Mouse (Mus musculus) erythroblast, embryonic 14.5 days (primary cell): Measurements from ENCODE around the gene Pnpla6. TPM values are rescaled to one million over a fixed set of nuclear protein-coding genes. Genes with fewer than 3 reads are reported as not detected.

Experiments
- H3K27me3 ChIP-seq: 2 replicates; pipeline ENCODE4 v1.6.1; 2012; ENCODE audit warnings: inconsistent platforms; ENCODE audit not compliant: control insufficient read depth
- H3K36me3 ChIP-seq: 2 replicates; pipeline ENCODE4 v1.6.1; 2012; ENCODE audit warnings: mild to moderate bottlenecking, inconsistent platforms; ENCODE audit not compliant: control insufficient read depth
- H3K4me1 ChIP-seq: 2 replicates; pipeline ENCODE4 v1.6.1; 2012; ENCODE audit warnings: inconsistent platforms; ENCODE audit not compliant: control insufficient read depth
- H3K4me3 ChIP-seq: replicated peaks from 2 replicates; pipeline ENCODE3; 2012; ENCODE audit warnings: moderate library complexity, mild to moderate bottlenecking, inconsistent platforms
- H3K9me3 ChIP-seq: 2 replicates; pipeline ENCODE4 v1.6.1; 2012; ENCODE audit warnings: low read length, inconsistent platforms, mixed read lengths; ENCODE audit not compliant: control insufficient read depth
- GATA1 ChIP-seq: IDR thresholded peaks from 2 replicates; pipeline ENCODE4 v1.6.1; 2012; ENCODE audit warnings: low read length, inconsistent platforms, mixed read lengths
- TAL1 ChIP-seq: IDR thresholded peaks from 3 replicates; pipeline ENCODE4 v1.6.1; 2012; ENCODE audit warnings: low read length, inconsistent platforms, mixed read lengths
- polyA plus RNA-seq: library from polyadenylated mRNA; stranded (reverse); fragments of >175 nt; gene quantifications from 2 replicates; pipeline ENCODE4 v1.2.3, GENCODE M21; 2012

Pnpla6 gene
- polyA plus RNA-seq, 1 experiment, result 1.7 TPM

DNA sequence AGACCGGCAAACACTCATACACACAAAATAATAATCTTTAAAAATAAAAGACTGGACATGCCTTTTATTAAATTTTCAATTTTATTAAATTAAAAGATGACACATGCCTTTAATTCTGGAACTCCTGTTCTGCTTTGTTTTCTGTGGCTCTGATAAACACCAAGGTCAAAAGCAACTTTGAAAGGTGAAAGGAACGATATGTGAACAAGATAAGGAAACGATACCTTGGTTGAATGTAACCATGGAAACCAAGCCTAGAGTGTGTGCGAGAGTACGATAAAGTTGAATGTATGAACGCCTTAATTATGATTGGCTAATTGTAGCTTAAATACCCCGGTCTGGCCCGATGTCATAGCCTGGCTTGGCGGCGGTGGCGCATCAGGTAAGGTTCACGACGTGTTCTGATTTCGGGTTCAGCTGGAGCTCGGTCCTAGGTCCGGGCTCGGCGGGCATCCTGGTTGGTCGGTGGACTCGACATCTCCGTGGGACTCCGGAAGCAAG is 32.9 kb upstream of the Pnpla6 start:
- no peak for TF ChIP-seq TAL1
- no peak for TF ChIP-seq GATA1
- H3K4me3 ChIP-seq, result no peak overlapping the region
- H3K36me3 ChIP-seq, result no peaks in the 10 kb centered on the region
- peaks cover 8% of the 10 kb centered on the region for H3K27me3 ChIP-seq
- no peaks in the 10 kb centered on the region for H3K9me3 ChIP-seq
- H3K4me1 ChIP-seq, result peaks cover 8% of the 10 kb centered on the region

DNA sequence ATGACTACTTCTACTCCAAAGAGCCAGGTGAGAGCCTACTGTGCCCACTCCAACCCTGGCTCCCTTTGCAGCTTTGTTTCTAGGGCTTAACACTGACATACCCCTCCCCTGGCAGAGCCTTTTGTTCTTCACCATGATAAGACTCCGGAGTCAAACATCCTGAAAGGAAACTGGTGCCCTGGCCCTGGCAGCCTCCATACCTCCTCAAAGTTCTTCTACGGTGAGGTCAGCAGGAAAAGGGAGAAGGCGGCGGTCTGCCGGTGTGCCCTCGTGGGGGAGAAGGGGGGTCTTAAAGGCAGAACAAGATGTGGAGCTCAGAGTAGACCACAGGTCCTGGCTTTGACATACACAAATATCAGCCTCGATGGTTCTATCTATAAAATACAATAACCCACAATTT is 31.6 kb upstream of the Pnpla6 start:
- no peak overlapping the region for H3K4me3 ChIP-seq
- no peak for TF ChIP-seq GATA1
- TF ChIP-seq TAL1, result no peak
- peaks cover 4% of the 10 kb centered on the region for H3K27me3 ChIP-seq
- H3K36me3 ChIP-seq, result no peaks in the 10 kb centered on the region
- peaks cover 8% of the 10 kb centered on the region for H3K4me1 ChIP-seq
- H3K9me3 ChIP-seq, result no peaks in the 10 kb centered on the region

DNA sequence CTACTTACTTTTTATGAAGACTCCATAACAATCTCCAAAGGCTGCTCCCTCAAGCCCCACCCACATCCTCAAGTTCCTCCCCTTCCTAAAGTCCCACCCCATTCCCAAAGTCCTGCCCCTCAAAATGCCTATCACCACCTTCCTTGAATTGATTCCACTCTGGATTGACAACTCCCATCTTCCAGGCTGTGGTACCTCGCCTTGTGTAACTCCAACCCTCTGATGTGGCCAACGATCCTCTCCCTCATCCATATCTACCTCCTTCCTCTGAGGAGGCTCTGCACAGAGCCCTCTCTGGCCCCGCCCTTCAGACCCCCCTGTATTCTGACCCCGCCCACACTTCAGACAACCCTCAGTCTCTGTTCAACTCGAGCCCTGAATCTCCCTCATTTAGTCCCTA is 30.0 kb upstream of the Pnpla6 start:
- Histone ChIP-seq H3K27me3 (peaks cover 4% of the 10 kb centered on the region), H3K36me3 (no peaks in the 10 kb centered on the region), H3K4me3 (no peak overlapping the region), H3K9me3 (no peaks in the 10 kb centered on the region), H3K4me1 (peaks cover 8% of the 10 kb centered on the region)
- TF ChIP-seq TAL1 (no peak), GATA1 (no peak)

DNA sequence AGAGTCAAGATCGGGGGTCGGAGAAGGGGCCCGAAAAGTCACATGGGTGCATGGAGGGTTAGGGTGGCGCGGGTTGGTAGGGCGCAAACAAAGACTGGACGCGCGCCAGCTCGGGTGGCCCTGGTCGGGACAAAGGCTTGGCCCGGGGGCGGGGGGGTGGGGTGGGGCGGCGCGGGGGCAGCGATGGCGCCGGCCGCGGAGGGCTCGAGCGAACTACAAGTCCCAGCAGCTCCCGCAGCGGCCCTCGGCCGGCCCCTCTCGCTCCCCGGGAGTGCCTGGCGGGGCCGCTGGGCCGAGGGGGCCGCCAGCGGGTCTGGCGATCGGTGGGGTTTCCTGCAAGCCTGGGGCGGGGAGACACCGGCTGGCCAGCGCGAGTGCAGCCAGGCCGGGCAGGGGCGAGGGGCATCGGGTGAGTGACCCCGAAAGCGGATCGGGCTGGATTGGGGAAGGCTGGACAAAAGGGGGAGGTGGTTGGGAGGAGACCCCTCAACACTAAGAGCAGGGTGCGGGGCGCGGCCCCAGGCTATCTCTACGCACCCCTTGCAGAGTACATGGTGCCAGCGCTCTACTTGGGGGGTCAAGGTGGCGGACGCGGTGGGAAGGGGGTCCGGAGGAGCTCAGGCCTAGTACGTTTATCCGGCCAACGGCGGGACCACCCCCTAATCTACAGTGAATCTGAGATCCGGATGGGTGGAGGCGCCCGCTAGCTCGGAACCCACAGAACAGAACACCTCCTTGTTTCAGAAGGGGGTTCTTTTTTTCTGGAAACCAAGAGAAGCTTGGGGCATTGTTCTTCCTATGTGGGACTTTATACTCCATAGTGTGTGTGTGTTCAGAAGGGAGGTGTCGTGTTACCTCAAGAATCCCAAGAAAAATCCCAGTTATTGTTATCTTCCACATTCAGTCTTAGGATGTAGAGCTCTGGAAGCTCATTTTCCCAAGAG is 22.0 kb upstream of the Pnpla6 start, which contains the start of gene Zfp358:
Gene Zfp358 (plus strand): TSS at position 238 of the 944 bp plus-strand sequence.
- Histone ChIP-seq H3K27me3 (peaks cover 29% of the 10 kb centered on the region), H3K36me3 (peaks cover 10% of the 10 kb centered on the region), H3K9me3 (peaks cover 10% of the 10 kb centered on the region), H3K4me1 (peaks cover 30% of the 10 kb centered on the region), H3K4me3 (peak within 1 kb of the TSS; percentile 72)
- TF ChIP-seq GATA1, result no peak
- no peak for TF ChIP-seq TAL1

DNA sequence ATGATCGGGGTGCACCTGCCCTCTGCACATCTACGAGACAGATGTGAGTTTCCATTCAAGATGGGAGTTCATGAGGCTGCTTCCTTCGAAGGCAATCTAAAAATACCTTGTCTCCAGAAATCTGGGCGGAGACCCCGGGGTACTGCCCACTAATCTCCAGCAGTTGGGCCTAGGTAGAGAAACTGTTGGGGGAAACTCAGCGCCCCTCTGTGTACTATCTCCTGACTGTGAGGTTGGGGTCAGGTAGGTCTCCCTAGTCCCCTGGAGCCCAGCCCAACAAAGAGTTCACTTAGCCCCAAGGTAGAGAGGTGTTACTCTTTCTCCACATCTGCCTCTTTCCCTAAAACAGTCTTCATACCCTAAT is 21.4 kb upstream of the Pnpla6 start:
- TF ChIP-seq GATA1 (no peak), TAL1 (no peak)
- Histone ChIP-seq H3K9me3 (peaks cover 10% of the 10 kb centered on the region), H3K4me3 (peak overlapping the region; percentile 72), H3K36me3 (peaks cover 10% of the 10 kb centered on the region), H3K27me3 (peaks cover 29% of the 10 kb centered on the region), H3K4me1 (peaks cover 30% of the 10 kb centered on the region)

DNA sequence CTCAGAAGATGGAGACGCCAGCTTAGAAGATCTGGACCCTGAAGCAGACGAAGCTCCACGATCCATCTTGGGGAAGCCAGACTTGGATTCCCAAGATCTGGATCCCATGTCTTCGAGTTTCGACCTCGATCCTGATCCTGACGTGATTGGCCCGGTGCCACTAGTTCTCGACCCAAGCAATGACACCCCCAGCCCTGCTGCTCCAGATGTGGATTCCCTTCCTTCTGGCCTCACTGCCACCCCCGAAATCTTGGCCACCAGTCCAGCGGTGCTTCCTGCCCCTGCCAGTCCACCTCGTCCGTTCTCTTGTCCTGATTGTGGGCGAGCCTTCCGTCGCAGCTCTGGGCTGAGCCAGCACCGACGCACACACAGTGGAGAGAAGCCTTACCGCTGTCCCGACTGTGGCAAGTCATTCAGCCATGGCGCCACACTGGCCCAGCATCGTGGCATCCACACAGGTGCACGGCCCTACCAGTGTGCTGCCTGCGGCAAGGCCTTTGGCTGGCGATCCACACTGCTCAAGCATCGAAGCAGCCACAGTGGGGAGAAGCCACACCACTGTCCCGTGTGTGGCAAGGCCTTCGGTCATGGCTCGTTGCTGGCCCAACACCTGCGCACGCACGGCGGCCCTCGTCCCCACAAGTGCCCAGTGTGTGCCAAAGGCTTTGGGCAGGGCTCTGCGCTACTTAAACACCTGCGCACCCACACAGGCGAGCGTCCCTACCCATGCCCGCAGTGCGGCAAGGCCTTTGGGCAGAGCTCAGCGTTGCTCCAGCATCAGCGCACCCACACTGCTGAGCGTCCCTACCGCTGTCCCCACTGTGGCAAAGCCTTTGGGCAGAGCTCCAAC is 19.4 kb upstream of the Pnpla6 start:
- H3K36me3 ChIP-seq, result peaks cover 10% of the 10 kb centered on the region
- H3K27me3 ChIP-seq, result peaks cover 29% of the 10 kb centered on the region
- TF ChIP-seq GATA1 (no peak), TAL1 (no peak)
- peaks cover 10% of the 10 kb centered on the region for H3K9me3 ChIP-seq
- H3K4me1 ChIP-seq, result peaks cover 46% of the 10 kb centered on the region
- H3K4me3 ChIP-seq, result no peak overlapping the region

DNA sequence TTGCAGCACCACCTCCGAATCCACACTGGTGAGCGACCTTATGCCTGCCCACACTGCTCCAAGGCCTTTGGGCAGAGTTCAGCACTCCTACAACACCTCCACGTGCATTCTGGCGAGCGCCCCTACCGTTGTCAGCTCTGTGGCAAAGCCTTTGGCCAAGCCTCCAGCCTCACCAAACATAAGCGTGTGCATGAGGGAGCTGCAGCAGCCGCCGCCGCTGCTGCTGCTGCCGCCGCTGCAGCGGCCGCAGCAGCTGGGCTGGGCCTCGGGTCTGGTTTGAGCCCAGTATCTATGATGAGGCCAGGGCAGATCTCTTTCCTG is 18.8 kb upstream of the Pnpla6 start:
- H3K4me3 ChIP-seq, result no peak overlapping the region
- peaks cover 10% of the 10 kb centered on the region for H3K36me3 ChIP-seq
- TF ChIP-seq TAL1 (no peak), GATA1 (no peak)
- H3K9me3 ChIP-seq, result peaks cover 10% of the 10 kb centered on the region
- H3K4me1 ChIP-seq, result peaks cover 51% of the 10 kb centered on the region
- peaks cover 24% of the 10 kb centered on the region for H3K27me3 ChIP-seq

DNA sequence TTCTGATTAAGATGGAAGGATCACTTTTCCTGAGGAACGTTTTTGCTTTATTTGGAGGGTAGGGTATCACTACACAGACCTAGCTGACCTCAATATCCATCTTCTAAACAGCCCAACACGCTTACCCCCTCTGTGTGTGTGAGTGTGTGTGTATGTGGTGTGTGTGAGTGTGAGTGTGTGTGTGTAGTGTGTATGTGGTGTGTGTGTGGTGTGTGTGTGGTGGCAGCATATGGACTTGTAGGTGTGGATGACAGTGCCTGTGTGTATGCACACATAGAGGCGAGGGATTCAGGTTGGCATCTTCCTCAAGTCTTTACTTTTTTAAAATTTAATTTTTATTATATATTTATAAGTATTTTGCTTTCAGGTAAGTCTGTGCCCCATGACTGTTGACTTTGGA is 16.6 kb upstream of the Pnpla6 start:
- Histone ChIP-seq H3K9me3 (peaks cover 10% of the 10 kb centered on the region), H3K27me3 (peaks cover 5% of the 10 kb centered on the region), H3K36me3 (peaks cover 10% of the 10 kb centered on the region), H3K4me1 (peaks cover 53% of the 10 kb centered on the region), H3K4me3 (no peak overlapping the region)
- TF ChIP-seq TAL1 (no peak), GATA1 (no peak)

DNA sequence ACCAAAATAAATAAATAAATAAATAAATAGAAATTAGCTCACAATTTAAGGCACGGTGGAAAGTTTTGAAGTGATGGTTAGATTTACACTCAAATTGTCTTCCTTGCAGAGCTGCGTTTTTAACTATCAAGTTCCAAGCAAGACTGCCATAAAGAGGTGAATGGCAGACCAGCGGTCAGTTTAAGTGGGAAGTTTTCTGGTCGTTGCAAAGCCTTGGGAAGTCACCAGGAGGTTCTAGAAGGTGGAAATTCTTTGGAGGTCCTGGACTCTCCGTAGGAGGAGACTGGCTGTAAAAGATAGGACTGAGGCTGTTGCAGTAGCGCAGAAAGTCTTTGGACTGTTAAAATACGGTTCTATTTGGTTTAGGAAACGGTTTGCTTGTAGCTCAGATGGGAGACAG is 15.4 kb upstream of the Pnpla6 start:
- TF ChIP-seq GATA1 (no peak), TAL1 (no peak)
- Histone ChIP-seq H3K27me3 (no peaks in the 10 kb centered on the region; the same call in 1 of the 2 replicates), H3K4me3 (peak overlapping the region; percentile 89), H3K4me1 (peaks cover 42% of the 10 kb centered on the region), H3K9me3 (peaks cover 10% of the 10 kb centered on the region), H3K36me3 (peaks cover 12% of the 10 kb centered on the region)
